In genomic region chr13:3742763-3743401, GRCm38 (mm10) we compare ENCODE assay signal across 8 mouse cellular contexts.
DNase-seq lines count a peak whose midpoint lies in the region; ATAC-seq and TF ChIP-seq lines count a peak whose summit lies in the region.

No protein-coding gene starts in this region.

- WGBS in kidney, embryonic 14.5 days = 34% methylated on average over 4 of the region's 4 CpGs
- 16% methylated on average over 4 of the region's 4 CpGs for WGBS in embryonic facial prominence, embryonic 11.5 days
- WGBS in hindbrain, postnatal 0 days = 46% methylated on average over 4 of the region's 4 CpGs
- 59% methylated on average over 4 of the region's 4 CpGs for WGBS in neural tube, embryonic 12.5 days

- H3K27ac ChIP-seq in kidney, embryonic 14.5 days (ENCODE audit: low read depth, low read length) = peak overlapping the region; percentile 57; the same call in 1 of the 2 replicates
- H3K27ac ChIP-seq in embryonic facial prominence, embryonic 11.5 days (replicated peaks; ENCODE audit: low read depth, low read length) = peak overlapping the region; percentile 95
- H3K27ac ChIP-seq in hindbrain, postnatal 0 days = no peak overlapping the region; the same call in 1 of the 2 replicates
- no peak overlapping the region for H3K27ac ChIP-seq in neural tube, embryonic 12.5 days
- H3K27ac ChIP-seq in layer of hippocampus, adult 2 months = no peak overlapping the region

- no peaks in the 10 kb centered on the region for H3K27me3 ChIP-seq in kidney, embryonic 14.5 days (ENCODE audit: control insufficient read depth, insufficient read depth, low read length)
- no peaks in the 10 kb centered on the region for H3K27me3 ChIP-seq in embryonic facial prominence, embryonic 11.5 days (ENCODE audit: control insufficient read depth, insufficient read depth, low read length)
- H3K27me3 ChIP-seq in hindbrain, postnatal 0 days (ENCODE audit: insufficient read depth, low read length) = no peaks in the 10 kb centered on the region
- no peaks in the 10 kb centered on the region for H3K27me3 ChIP-seq in neural tube, embryonic 12.5 days (replicated peaks)

- H3K4me2 ChIP-seq in kidney, embryonic 14.5 days (replicated peaks; ENCODE audit: low read depth, low read length) = no peak overlapping the region
- H3K4me2 ChIP-seq in embryonic facial prominence, embryonic 11.5 days (ENCODE audit: low read depth, low read length) = no peak overlapping the region
- H3K4me2 ChIP-seq in hindbrain, postnatal 0 days (ENCODE audit: low read depth, low read length) = no peak overlapping the region
- no peak overlapping the region for H3K4me2 ChIP-seq in neural tube, embryonic 12.5 days (replicated peaks)

- H3K4me3 ChIP-seq in kidney, embryonic 14.5 days (ENCODE audit: low read length) = no peak overlapping the region
- H3K4me3 ChIP-seq in embryonic facial prominence, embryonic 11.5 days (ENCODE audit: low read depth, low read length) = no peak overlapping the region
- H3K4me3 ChIP-seq in hindbrain, postnatal 0 days (ENCODE audit: low read length) = no peak overlapping the region
- H3K4me3 ChIP-seq in neural tube, embryonic 12.5 days = no peak overlapping the region
- no peak overlapping the region for H3K4me3 ChIP-seq in layer of hippocampus, adult 2 months

- peaks cover 7% of the 10 kb centered on the region; the same call in 1 of the 2 replicates for H3K4me1 ChIP-seq in kidney, embryonic 14.5 days (ENCODE audit: control insufficient read depth, insufficient read depth, low read length)
- peaks cover 3% of the 10 kb centered on the region; the same call in 1 of the 2 replicates for H3K4me1 ChIP-seq in embryonic facial prominence, embryonic 11.5 days (ENCODE audit: control insufficient read depth, insufficient read depth, low read length)
- no peaks in the 10 kb centered on the region; the same call in 1 of the 2 replicates for H3K4me1 ChIP-seq in hindbrain, postnatal 0 days (ENCODE audit: insufficient read depth, low read length)
- 0 out of 2 replicates have a peak, but pooled peaks cover 9% of the 10 kb centered on the region for H3K4me1 ChIP-seq in neural tube, embryonic 12.5 days

- no peak overlapping the region for H3K9ac ChIP-seq in kidney, embryonic 14.5 days (ENCODE audit: low read depth, low read length)
- H3K9ac ChIP-seq in embryonic facial prominence, embryonic 11.5 days (replicated peaks; ENCODE audit: low read length) = peak overlapping the region; percentile 50
- H3K9ac ChIP-seq in hindbrain, postnatal 0 days (replicated peaks; ENCODE audit: low read length) = no peak overlapping the region
- H3K9ac ChIP-seq in neural tube, embryonic 12.5 days = no peak overlapping the region

- TF ChIP-seq CTCF in hindbrain, postnatal 0 days (IDR thresholded peaks at IDR 0.05; ENCODE audit: low read depth) = no peak
- TF ChIP-seq CTCF in layer of hippocampus, adult 2 months (conservative IDR thresholded peaks at IDR 0.05) = no peak

- no peaks in the 10 kb centered on the region for H3K36me3 ChIP-seq in kidney, embryonic 14.5 days (ENCODE audit: control insufficient read depth, insufficient read depth, low read length)
- no peaks in the 10 kb centered on the region for H3K36me3 ChIP-seq in embryonic facial prominence, embryonic 11.5 days (replicated peaks; ENCODE audit: control insufficient read depth, insufficient read depth, low read depth, low read length)
- H3K36me3 ChIP-seq in hindbrain, postnatal 0 days (ENCODE audit: insufficient read depth, low read length) = no peaks in the 10 kb centered on the region
- H3K36me3 ChIP-seq in neural tube, embryonic 12.5 days = no peaks in the 10 kb centered on the region

- H3K9me3 ChIP-seq in kidney, embryonic 14.5 days (ENCODE audit: control insufficient read depth, low read length) = no peaks in the 10 kb centered on the region
- no peaks in the 10 kb centered on the region for H3K9me3 ChIP-seq in embryonic facial prominence, embryonic 11.5 days (replicated peaks; ENCODE audit: control insufficient read depth, low read length)
- no peaks in the 10 kb centered on the region for H3K9me3 ChIP-seq in hindbrain, postnatal 0 days (ENCODE audit: low read length)
- H3K9me3 ChIP-seq in neural tube, embryonic 12.5 days = no peaks in the 10 kb centered on the region

- peak; percentile 77 for ATAC-seq in kidney, embryonic 14.5 days (ENCODE audit: low FRiP score, low TSS enrichment)
- ATAC-seq in embryonic facial prominence, embryonic 11.5 days (replicated peaks; ENCODE audit: insufficient number of reproducible peaks, low FRiP score, low TSS enrichment, low read depth) = peak; percentile 76
- ATAC-seq in hindbrain, postnatal 0 days = peak; percentile 36
- ATAC-seq in neural tube, embryonic 12.5 days (ENCODE audit: low FRiP score, low read depth) = peak; percentile 42

- no peak for DNase-seq in kidney, adult 8-10 months
- DNase-seq in embryonic facial prominence, embryonic 11.5 days (ENCODE audit: low spot score) = peak; percentile 74
- no peak for DNase-seq in hindbrain, postnatal 0 days (ENCODE audit: low spot score)
- DNase-seq in thymus, postnatal 36 days = no peak
- DNase-seq in layer of hippocampus, adult 2 months (ENCODE audit: low spot score in 2 of 2) = no peak
- DNase-seq in testis, postnatal 10 days (ENCODE audit: low spot score) = no peak

Comparison
In these comparisons a context has a peak if more than half of its experiments do, and no peak if none do; other contexts are left out.
1. H3K27ac ChIP-seq: peak in kidney, embryonic 14.5 days (single experiment) and embryonic facial prominence, embryonic 11.5 days (single experiment); none in hindbrain, postnatal 0 days (single experiment), neural tube, embryonic 12.5 days (single experiment) and layer of hippocampus, adult 2 months (single experiment).
2. Peak in every context shown above with its lines, with median percentiles within 50 percentile points of each other: ATAC-seq.